Mouse (Mus musculus) regulatory T cell (primary cell): ENCODE measurements around the gene Sema3c.

Experiments used
- in situ Hi-C: fragments of 300-600 bp; cut with MboI, MseI; formaldehyde crosslinking; loops from one replicate; pipeline ENCODE4 v1.15.1; 2025; ENCODE audit warnings: high pct_unique_total_duplicates

The Sema3c gene

DNA sequence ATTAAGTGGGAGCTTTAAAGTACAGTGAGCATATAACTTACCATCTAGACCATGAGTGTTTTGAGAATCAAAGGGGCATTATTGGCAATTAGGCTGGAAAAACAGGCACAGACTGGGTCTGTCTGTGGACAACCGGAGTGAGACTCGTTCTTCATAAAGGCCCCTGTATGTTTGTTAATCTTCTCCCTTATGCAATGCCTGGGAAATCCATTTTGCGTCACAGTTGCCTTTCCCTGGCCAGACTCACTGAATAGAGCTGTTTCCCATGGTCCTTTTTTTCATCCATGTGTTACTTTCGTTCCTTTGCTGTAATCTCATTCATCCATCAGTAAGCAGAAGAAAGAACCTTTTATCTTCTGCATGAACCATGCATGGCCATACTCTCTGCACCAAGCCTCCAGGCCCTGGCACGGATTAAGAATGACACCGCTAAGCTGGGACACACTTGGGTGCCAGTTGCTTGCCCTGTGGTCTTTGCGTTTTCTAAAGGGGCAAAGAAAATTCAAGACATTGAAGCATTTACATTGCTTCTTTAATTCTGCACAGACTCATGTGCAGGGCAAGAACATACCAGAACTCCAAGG, 73.7 kb downstream of the Sema3c start:
- in situ Hi-C loops = no loop called here

DNA sequence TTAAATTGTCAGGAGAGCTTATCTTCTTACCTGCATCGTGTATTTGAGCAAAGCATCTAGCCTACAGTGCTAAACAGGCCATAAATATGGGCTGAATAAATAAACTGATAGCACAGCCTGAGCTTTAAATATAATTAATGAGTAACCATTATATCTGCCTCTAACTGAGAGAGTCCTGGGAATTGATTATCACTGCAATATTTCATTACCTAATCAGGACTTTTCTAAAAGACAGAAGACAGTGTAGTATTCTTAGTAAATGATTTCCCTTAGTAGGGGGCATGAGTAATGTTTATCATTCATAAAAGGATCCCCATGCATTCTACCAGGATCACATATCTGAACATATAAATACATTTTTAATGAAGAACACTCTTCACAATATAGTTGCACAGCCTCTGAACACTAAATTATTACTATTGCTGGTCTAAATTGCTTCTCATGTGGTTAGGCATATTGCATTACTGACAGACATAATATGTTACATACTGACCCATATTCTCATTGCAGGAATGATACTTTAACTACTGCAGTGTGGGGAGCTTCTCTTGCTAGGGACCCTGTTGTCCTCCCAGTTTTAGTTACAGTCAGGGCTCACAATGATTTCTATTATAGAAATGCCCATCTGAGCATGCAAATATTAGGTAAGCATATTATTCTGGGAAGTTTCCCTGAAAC, 74.9 kb downstream of the Sema3c start:
- in situ Hi-C loops = no loop called here

- in situ Hi-C loops = no loop called here
Measured at GRCm38 (mm10) chr5:17661223-17661622, 87.1 kb downstream of the Sema3c start.

GRCm38 (mm10) chr5:17671356-17671755, 97.3 kb downstream of the Sema3c start:
- in situ Hi-C loops = no loop called here

DNA sequence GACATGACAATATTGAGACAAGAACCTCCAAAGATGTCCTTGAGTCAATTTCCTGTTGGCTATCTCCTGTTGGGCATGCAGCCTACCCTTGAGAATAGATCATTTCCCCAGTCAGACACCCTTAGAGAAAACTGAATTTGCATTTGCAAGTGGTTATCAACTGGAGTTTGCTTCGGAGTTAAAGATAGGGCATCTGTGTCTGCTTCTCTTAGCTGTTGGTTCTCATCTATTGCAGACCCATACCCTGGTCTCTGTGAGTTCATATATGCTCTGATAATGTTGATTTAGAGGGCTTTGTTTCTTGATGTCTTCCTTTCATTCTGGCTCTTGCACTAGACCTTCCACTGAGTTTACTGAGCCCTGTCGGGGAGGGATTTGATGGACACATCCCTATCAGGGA, 106.8 kb downstream of the Sema3c start:
- in situ Hi-C loops = no loop called here

DNA sequence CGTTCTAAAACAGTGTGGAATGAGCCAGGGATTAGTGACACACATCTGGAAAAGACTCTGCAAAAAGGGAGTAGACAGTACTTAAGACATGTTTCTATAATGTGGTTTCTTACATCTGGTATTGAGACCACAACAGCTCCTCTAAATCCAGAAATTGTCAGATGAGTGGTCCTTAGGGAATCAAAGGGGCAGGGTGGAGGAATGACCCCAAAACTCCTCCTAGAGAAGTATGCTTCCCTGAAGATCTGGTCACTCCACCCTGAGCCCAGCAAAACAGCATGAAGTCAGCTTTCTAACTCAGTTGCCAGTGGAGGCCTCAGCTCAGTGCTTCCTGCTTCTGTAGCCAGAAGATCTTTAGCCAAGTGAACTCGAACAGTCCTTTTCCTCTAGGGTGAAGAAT, 115.0 kb downstream of the Sema3c start:
- in situ Hi-C loops = no loop called here

- in situ Hi-C loops = no loop called here
Measured at GRCm38 (mm10) chr5:17689604-17690003, 115.5 kb downstream of the Sema3c start.

DNA sequence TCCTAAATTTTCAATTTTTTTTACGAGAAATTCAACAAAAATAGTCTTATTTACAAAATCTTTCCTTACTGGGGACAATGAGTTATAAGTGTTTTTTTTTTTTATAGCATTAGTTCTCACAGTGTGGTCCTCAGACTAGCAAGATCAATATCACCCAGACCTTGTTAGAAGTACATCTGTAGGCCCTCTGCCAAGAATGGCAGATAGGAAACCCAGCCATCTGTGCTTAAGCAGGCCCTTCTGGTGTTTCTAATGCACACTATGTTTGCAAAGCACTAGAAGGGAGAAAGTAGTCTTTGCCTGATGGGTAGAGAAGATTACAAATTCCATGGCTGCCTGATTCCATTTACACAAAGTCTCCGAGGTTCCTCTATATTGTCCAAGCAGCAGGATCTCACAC, 121.3 kb downstream of the Sema3c start:
- in situ Hi-C loops = no loop called here

DNA sequence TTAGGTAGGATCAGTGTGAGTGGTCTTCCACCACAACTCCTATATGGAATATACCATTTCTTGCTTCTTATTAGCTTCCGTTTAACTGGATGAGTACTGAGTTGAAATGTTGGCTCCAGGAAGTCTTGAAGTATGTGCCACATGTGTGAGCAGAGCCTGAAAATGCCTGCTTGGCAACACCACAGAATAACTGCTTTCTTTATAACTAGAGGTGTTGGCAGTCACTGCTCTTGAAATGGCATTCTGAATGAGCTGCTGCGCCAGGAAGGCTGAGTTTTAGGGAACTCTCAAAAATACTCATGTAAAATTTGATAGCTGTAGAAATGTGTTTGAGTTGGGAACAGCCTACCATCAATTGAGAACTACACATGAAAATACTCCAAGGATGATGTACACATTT, 124.8 kb downstream of the Sema3c start:
- in situ Hi-C loops = no loop called here

DNA sequence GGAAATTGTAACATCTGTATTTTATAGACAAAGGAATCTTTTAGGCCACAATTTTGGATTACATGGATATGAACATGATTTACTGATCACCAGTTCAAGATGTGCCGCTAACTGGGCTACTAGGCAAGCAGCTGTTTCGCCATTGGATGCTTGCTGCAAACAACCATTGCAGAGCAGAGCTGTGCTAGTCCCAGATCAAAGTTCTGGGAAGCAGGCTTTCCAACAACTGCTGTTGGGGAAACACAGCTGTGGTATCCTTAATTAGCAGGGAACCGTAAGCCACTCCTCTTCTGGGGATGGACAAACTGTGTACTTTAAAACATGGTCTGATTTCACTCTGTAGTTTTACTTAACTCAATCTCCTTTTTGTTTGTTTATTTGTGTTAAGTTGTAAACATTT, 130.1 kb downstream of the Sema3c start:
- in situ Hi-C loops = no loop called here

DNA sequence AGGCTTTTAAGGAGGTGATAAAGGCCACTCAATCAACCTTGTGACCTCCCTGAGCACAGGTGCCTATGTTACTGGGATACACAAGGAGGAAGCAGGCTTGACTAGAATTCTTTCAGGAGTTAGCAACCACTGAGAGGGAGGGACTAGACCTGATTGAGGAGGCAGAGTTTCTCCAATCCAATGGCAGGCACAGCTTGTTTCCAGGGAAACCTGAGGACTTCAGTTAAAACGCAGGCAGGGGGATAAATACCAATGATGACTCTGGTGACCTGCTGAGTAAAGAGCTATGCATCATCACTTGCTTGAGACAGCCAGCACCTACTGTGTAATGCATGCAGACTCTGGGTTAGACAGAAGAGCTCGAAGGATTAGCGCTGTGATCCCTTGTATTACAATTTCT, 133.0 kb downstream of the Sema3c start:
- in situ Hi-C loops = no loop called here

GRCm38 (mm10) chr5:17712374-17712773, 138.3 kb downstream of the Sema3c start:
- in situ Hi-C loops = no loop called here

GRCm38 (mm10) chr5:17715206-17715605, 141.1 kb downstream of the Sema3c start:
- in situ Hi-C loops = no loop called here

GRCm38 (mm10) chr5:17720011-17720410, 145.9 kb downstream of the Sema3c start:
- in situ Hi-C loops = no loop called here

DNA sequence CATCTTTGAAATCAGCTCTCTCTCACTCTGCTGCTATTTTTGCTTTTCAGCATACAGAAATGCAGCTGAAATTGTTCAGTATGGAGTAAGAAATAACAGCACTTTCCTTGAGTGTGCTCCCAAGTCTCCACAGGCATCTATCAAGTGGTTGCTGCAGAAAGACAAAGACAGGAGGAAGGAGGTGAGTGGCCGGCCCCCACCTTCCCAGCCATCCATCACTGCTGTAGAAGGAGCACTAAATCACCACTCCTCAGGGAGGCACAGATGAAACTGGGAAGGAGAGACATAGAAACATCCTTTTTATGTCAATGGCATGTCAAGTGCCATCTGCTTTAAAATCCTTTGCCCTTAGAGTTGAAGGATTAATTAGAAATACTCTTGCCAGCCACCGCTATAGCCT, 149.9 kb downstream of the Sema3c start:
- in situ Hi-C loops = no loop called here

DNA sequence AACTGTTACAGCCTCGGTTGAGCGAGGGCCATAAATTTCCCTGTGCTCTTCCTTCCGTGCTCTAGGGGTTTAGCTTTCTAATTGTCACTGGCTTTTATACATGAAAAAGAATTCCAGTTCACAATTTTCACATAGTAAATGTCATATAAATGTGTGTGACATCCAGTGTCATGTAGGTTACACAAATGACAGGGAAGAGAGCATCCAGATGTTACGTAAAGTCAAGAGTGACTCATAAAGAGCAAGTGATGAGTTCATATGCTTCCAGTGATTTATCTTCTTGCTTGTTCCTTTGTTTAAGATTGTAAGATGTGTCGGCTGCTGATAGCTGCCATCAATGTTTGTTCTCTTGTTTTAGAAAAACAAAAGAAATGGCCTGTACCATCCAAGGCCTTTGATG, 154.0 kb downstream of the Sema3c start:
- in situ Hi-C loops = no loop called here

DNA sequence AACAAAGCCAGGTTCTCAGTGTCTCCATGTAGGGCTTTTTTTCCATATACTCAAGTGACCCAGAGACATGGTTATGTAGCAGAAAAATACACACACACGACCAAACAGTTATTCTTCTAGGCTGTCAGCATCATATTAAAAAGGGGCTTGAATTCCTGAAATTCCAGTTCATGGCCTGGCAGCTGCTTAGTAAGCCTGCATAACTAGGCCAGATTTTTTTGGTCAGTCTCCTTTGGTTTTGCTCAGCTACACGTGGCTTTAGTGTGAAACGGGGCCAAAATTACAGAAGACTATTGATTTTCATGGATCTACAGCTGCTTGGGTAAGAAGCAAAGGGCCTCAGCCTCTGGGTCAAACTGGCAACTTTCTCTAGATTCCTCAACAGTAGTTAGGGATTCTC, 165.7 kb downstream of the Sema3c start:
- in situ Hi-C loops = no loop called here

GRCm38 (mm10) chr5:17746520-17746919, 172.4 kb downstream of the Sema3c start:
- in situ Hi-C loops = no loop called here

DNA sequence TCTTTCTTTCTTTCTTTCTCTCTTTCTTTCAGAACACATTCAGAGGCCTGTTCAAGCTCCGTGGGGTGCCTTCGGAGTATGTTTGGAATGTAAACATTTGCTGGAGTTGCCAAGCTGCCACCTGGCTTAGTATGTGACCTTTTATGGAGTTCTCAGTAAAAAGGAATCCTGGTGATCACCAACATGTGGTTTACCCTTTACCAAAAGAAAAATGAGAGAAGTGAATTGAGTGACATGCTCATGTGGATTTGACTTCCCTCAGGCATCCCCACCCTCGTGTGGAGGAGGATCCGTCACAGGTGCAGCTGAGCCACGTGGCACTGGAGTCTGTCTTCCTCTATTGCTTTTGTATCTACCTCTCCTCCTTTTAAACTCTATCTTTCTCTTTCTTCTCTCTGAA, 173.1 kb downstream of the Sema3c start:
- in situ Hi-C loops = no loop called here

GRCm38 (mm10) chr5:17748293-17748692, 174.2 kb downstream of the Sema3c start:
- in situ Hi-C loops = no loop called here

DNA sequence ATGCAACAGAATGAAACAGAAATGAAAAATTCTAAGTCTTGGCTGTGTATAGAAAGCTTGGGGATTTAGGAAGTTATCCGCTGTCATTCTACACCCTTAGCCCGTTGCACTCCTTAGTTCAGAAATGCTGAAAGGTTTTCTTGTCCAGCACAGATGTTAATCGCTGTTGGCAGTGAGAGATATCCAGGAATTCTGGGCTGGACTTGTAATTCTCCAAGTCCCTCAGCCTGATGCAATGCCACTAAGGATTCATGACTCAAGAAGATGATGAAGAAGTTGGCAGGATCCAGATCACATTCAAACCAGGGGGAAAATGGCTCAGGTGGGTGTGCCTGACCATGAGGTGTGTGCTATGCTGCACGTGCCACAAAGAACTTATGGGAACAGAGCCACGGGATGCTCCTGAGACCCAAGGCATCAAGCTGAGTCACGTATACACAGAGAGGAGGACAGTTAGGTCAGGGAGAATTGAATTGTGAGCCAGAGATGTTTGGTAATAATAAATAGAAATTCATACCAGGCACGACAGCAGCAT, 179.5 kb downstream of the Sema3c start:
- in situ Hi-C loops = no loop called here

GRCm38 (mm10) chr5:17766006-17766677, 192.1 kb downstream of the Sema3c start:
- in situ Hi-C loops = loop anchor here (5.0 kb wide), 1 partner anchor 829 kb away; no protein-coding TSS in a partner anchor

GRCm38 (mm10) chr5:17770328-17770727, 196.2 kb downstream of the Sema3c start:
- in situ Hi-C loops = no loop called here
